Mouse (Mus musculus) heart, postnatal 14 days (tissue): ENCODE data around the gene Gse1. TPM values are rescaled to one million over a fixed set of nuclear protein-coding genes. Genes with fewer than 3 reads are reported as not detected.

ENCODE experiments used
- DNase-seq, 2 experiments: peaks; one replicate each; pipeline ENCODE4 v3.0.0; 2021 to 2022
- intact Hi-C: fragments of 180-260 bp; cut with DNase I; formaldehyde crosslinking; loops from one replicate; pipeline ENCODE4 v1.15.1; 2025
- total RNA-seq, 2 experiments: library from RNA; stranded (reverse); gene quantifications; 2 replicates each; pipeline ENCODE4 v1.2.3; 2021

The Gse1 gene
- total RNA-seq, 2 experiments from 2014 or later = 29.0 to 33.1 TPM

DNA sequence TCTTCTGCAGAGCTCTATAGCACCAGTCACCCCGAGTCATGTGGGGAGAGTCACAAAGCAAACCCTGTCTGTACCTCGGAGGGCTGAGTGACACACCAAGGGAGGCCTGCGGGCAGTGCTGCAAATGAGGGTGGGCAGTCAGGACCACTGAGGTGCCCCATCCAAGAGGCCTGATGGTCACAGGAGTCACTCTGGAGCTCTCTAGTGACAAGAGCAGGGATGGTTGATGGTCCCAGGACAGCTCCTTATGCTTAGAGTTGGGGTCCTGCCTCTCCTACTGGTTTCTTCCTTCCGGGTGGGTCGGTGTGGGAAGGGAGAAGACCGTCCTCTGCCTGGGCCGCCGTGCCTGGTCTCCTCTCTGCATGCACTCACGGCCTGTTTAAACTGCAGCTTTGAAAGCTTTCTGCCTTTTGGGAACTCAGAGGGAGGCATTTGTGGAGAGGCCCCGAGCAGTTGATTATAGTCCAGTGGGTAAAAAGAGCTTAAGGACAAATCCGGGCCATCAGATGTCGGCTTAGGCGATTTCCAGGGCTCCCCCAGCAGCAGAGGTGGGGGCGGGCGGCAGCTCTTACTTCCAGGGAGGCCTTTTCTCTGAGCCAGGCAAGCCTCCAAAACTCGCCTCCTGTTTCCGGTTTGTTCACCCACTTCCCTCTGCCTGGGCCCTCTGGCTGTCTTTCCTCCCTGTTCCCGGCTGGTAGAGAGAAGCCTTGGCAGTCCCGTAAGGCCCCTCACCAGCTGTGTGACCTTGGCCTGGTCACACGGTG lies 198.5 kb downstream of the Gse1 start:
- intact Hi-C loops = no loop called here
- peak; percentile 50 to 68 for DNase-seq

DNA sequence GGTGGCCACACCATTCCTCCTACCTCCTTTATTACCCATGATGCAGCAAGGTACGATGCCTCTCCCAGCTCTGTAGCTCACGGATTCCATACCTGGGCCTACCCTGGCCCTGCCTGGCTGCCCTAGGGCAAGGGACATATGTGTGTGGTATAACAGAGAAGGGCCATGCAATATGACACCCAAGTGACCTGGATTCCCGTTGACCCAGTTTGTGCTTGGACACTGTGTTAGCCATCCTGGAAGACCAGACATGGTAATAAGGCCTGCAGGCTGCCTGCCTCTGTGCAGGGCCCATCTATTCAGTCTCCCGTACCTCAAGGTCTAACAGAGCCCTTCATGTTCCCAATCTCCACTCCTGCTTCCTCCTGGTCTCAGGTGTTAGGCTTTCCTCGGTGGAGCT lies 200.2 kb downstream of the Gse1 start:
- intact Hi-C loops = no loop called here
- no peak for DNase-seq

DNA sequence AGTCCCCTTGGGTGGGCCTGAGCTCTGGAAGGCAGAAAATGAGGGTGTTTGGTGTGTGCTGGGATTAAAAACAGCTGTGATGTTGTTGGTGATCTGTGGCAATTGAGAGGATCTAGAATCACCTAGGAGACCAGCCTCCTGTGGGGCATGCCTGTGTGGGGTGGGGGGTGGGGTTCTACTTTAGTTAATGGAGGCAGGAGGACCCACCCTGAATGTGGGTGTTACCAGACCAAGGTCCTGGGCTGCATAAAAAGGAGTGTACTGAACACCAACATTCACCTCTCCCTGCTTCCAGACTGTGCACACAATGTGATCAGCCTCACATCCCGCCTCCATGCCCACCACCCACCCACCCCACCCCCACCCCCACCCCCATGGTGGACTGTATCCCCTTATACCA lies 200.9 kb downstream of the Gse1 start:
- intact Hi-C loops = no loop called here
- DNase-seq = no peak

DNA sequence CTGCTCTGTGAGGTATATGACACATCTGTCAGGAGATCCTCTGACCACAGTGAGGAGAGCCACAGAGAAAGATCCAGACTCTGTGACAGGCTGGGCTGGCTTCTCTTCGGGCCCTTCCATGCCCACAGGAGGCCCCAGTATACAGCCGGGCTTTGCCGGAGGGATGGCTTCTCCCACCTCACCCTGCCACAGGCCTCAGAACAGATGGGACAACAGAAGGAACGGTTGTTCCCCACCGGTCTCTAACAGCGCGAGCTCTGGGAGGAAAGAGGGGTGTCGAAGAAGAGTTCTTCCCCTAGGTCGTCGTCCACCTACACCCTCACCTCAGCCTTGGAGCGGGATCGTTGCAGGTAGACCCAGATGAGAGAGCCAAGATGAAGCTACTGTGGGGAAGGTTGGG lies 202.8 kb downstream of the Gse1 start:
- intact Hi-C loops = no loop called here
- DNase-seq = no peak

DNA sequence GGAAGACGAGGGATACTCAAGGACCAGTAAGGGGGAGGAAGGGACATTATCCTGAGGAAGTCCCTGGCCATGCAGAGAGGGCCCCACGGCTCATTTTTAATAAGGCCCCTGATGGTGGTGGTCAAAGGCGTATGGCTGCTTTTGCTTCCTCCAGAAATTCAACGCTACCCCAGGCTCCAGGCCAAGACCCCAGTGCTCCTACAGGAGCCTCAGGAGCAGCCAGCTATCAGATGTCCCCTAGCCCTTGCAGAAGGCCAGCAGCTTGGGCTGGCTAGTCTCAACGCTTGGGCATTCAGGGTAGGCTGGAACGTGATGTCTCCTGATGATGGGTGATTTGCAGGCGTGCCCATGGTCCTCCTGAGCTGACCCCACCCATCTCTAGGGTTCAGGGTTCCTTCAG lies 204.2 kb downstream of the Gse1 start:
- DNase-seq = no peak
- intact Hi-C loops = no loop called here

DNA sequence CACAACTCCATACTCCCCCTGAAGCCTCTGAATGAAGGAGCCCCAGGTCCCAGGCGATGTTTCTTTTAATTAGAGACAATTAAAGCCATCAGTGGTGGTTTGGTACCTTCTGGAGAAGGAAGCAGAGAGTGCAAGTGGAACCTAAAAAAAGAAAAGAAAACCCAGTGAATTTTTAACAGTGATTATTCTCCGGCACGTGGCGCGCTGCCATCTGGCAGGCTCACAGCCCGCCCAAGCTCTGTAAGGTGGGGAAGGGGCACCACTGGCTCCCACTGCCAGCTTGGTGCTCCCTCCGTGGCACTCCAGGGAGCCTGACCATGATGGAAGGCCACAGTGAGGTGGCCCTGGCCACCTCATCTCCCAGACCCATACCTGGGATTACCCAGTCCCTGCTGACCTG lies 204.9 kb downstream of the Gse1 start:
- intact Hi-C loops = no loop called here
- DNase-seq = no peak

DNA sequence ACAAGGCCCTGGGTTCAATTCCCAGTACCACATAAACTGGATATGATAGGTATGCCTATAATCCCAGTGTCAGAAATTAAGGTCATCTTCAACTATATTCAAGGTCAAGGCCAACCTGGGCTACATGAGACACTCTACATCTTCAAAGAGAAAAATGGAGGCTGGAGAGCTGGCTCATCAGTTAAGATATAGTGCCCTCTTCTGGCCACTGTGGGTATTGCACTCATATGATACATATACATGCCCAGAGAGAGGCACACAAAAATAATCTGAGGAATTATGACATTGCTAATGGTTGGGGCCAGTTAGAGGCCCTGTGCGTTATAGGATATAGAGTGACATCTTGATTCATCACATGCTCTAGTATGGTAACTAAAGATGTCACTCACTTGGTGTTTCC lies 205.5 kb downstream of the Gse1 start:
- no peak for DNase-seq
- intact Hi-C loops = no loop called here

GRCm38 (mm10) chr8:120435781-120436180 lies 207.5 kb downstream of the Gse1 start:
- intact Hi-C loops = no loop called here
- DNase-seq = no peak

DNA sequence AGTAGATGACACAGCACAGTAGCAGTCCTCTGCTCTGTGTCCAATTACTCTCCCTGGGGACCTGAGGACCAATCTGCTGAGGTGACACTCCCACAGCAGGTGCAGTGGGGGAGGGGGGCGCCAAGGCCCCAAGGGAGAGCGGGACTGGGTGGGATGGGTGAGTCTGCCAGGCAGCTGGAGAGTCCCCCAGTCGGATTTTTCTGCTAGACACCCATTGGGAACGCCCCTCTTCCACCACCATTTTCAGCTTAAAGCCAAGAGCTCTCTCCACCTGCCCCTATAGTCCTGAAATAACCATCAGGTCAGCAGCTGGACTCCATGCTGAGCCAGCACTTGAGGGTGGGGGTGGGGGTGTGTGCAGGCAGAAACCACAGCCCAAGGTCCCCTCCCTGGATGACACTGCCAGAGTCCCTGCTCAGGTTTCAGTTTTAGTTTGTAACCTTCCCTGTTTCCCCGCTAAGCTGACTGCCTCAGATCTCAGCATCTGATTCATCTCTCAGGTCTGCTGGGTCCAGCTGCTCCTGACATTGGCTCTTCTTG lies 208.3 kb downstream of the Gse1 start:
- intact Hi-C loops = no loop called here
- DNase-seq = no peak

DNA sequence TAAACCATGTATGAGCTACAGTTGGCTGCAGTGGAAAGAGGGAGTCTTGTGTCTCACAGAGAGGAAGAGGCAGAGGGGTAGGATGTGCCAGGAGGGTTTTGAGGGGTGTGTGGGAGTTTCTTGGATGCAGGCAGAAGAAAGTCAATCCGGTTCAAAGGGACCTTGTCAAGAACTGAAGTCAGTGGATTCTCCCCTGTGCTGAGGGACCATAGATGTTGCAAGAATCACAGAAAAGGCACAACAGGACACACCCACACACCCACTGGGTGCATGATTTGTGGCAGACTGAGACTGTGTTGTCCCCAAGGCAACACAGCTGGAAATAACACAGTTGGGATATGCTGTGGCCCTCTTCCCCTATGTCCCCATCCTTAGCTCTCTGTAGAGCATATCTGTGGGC lies 209.0 kb downstream of the Gse1 start:
- intact Hi-C loops = no loop called here
- DNase-seq = no peak

DNA sequence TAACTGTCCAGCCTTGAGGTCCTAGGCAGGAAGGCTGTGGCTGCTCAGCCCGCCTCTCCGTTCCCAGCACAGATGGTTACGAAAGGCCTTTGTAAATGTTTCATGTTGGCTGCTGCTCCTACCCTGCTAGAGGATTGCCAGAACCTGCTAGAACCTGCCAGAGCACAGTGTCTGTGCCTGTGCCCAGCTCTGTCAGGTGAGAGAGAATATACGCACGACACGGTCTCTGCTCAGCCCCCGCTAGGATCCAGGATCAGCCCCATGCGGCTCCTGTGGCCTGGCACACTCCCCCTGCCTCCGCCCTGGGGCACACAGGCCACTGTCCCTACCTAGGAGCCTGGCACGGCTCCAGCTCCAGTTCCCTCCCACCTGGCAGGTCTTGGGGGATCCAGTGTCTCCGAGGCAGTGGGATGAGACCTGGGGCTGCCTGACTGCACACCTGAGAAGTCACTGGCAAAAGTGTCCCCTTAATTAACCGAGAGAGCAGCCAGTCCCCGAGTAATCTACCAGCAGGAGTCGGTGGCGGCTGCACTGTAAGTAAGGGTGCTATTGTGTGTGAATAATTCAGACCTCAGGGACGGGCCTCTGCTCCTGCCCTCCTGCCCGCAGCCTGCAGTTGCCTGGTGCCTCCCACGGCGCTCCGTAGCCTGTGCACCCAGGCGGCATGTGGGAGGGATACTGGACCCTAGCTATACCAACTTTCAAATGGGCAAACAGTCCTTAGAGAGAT lies 209.6 kb downstream of the Gse1 start:
- intact Hi-C loops = no loop called here
- DNase-seq = no peak

GRCm38 (mm10) chr8:120439309-120439708 lies 211.1 kb downstream of the Gse1 start:
- intact Hi-C loops = no loop called here
- DNase-seq = no peak

GRCm38 (mm10) chr8:120440739-120441138 lies 212.5 kb downstream of the Gse1 start:
- DNase-seq = no peak
- intact Hi-C loops = no loop called here

DNA sequence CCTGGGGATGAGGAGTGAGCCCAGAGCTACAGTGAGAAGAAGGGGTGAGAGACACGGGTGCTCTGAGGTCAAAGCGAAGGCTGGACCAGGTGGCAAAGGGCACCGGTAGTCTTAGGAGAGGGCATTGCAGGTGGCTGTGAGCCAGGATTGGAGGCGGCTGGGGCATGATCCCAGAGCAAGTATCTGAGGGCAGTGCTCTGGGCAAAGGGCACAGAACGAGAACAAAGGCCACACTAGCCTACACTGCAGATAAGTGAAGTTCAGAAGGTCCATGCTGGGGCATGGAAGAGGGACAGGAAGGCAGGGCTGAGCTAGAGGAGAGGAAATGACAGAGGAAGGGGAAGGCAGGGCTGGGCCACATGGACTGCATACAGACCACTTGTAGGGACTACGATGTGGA lies 213.4 kb downstream of the Gse1 start:
- intact Hi-C loops = no loop called here
- no peak for DNase-seq

- DNase-seq = no peak
- intact Hi-C loops = no loop called here
These were observed 214.2 kb downstream of the Gse1 start for GRCm38 (mm10) chr8:120442306-120443003.

- intact Hi-C loops = no loop called here
- DNase-seq = no peak
These were observed 217.0 kb downstream of the Gse1 start for GRCm38 (mm10) chr8:120445249-120445648.

DNA sequence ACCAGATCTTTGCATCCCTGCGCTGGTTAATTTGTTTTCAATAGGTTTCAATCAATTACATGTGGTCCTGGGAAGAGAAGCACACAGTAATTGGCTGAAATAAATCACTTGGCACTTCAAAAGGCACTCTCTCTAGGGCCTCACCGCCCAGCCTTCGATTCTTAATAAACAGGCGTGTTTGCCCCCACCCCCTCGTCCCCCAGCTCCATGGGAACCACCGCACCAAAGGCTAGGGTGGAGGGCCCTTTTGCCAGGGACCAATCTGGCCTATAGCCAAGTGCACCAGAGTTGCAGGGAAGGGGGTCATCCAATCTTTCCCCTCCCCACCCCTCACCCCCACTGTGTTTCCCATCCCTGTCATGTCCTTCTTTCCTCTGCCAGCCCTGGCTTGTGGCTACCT lies 219.9 kb downstream of the Gse1 start:
- no peak for DNase-seq
- intact Hi-C loops = no loop called here

DNA sequence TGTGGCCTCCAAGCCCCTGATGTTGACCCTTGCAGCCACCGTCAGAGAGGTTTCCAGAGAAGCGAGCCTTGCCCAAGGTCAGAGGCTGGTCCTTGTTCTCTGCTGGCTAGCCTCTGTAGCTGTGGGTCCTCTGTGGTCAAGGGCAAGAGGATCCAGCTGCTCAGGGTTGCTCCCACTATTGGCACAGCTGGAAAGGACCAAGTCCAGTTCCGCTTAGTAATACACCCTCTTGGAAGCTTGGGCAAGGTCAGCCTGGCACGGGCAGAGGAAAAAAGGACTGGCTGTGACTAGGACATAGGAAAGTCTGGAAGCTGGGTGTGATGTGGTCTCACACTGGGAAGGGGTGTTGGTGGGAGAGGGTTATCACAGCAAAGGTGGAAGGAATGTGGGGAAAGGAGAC lies 220.9 kb downstream of the Gse1 start:
- intact Hi-C loops = no loop called here
- no peak for DNase-seq

DNA sequence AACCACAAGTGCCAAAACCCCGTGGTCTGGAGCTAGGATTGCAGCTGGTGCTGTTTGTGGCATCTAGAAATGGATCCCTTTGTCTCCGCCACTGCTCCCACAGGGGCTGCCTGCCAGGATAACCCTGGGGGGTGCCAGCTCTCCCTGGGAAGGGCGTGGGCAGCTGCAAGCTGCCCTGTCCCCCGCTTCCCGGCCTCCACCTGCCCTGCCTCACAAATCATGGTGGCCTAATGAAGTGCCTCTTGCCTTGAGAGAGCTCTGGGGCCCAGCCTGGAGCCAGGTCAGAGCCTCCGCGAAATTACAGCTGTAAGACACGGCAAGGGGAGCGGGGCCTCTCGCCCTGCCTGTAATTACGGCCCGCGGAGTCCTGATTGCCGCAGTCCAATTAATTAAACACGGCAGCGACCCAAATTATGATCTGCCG lies 221.4 kb downstream of the Gse1 start:
- no peak for DNase-seq
- intact Hi-C loops = no loop called here

- intact Hi-C loops = no loop called here
- no peak for DNase-seq
These were observed 223.9 kb downstream of the Gse1 start for GRCm38 (mm10) chr8:120452111-120452510.

DNA sequence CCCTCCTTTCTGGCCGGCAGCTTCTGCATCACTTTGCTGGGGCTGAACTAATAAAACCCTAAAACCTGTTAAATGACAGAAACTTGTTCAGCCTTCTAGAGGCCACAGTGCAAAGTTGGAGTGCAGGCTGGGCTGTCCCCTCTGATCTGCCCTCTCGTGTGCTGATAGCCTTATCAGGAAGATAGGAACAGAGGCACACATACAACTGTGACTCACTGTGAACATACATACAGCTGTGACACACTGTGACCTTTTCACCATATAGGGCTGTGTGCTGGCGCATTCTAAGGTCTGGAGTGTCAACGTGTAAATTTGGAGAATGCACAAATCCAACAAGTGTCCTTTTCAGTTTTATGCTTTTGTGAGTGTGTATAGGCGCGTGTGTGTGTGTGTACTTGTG lies 226.1 kb downstream of the Gse1 start:
- intact Hi-C loops = no loop called here
- DNase-seq = no peak
